Mouse (Mus musculus) embryonic facial prominence, embryonic 12.5 days (tissue): ENCODE measurements at regions not wholly inside any gene's neighbourhood (a gene's known extent, or its start where the extent isn't known, plus 50 kb on each side); places are given as distances from the start of the nearest gene placed in this dataset.

Experiments
- ATAC-seq: fragments of 200-750 bp; cut with Nextera tagmentation; 2 replicates; pipeline ENCODE4 v1.8.0; 2017; ENCODE audit not compliant: insufficient number of reproducible peaks, insufficient read depth, low FRiP score, low TSS enrichment
- H3K27ac ChIP-seq: fragments of 300-500 bp; sonication (generic); 2 replicates; pipeline ENCODE4 v1.5.1; 2016; ENCODE audit warnings: mild to moderate bottlenecking
- H3K27me3 ChIP-seq: fragments of 300-500 bp; sonication (generic); 2 replicates; pipeline ENCODE4 v1.6.1; 2016; ENCODE audit warnings: mild to moderate bottlenecking, moderate library complexity
- H3K36me3 ChIP-seq: fragments of 300-500 bp; sonication (generic); 2 replicates; pipeline ENCODE4 v1.6.1; 2016; ENCODE audit warnings: mild to moderate bottlenecking
- H3K4me1 ChIP-seq: fragments of 300-500 bp; sonication (generic); 2 replicates; pipeline ENCODE4 v1.6.1; 2016
- H3K4me2 ChIP-seq: fragments of 300-500 bp; sonication (generic); replicated peaks from 2 replicates; pipeline ENCODE4 v1.6.1; 2016; ENCODE audit warnings: mild to moderate bottlenecking, moderate library complexity
- H3K4me3 ChIP-seq: fragments of 300-500 bp; sonication (generic); 2 replicates; pipeline ENCODE4 v1.5.1; 2016; ENCODE audit warnings: mild to moderate bottlenecking
- H3K9ac ChIP-seq: fragments of 300-500 bp; sonication (generic); 2 replicates; pipeline ENCODE4 v1.6.1; 2016; ENCODE audit warnings: mild to moderate bottlenecking, moderate library complexity
- H3K9me3 ChIP-seq: fragments of 300-500 bp; sonication (generic); 2 replicates; pipeline ENCODE4 v1.6.1; 2016; ENCODE audit warnings: mild to moderate bottlenecking, moderate library complexity
- WGBS: fragments of 180-500 bp; shearing (Covaris S2); methylation state at CpG from one replicate; pipeline ENCODE4 v1.1.7; 2016; 5-methylcytosine and 5-hydroxymethylcytosine counted together

- Histone ChIP-seq H3K4me3 (no peak overlapping the region), H3K4me1 (peaks cover 2% of the 10 kb centered on the region; the same call in 1 of the 2 replicates), H3K9me3 (no peaks in the 10 kb centered on the region), H3K27ac (no peak overlapping the region), H3K27me3 (no peaks in the 10 kb centered on the region), H3K9ac (no peak overlapping the region), H3K4me2 (no peak overlapping the region), H3K36me3 (no peaks in the 10 kb centered on the region)
- ATAC-seq = no peak
- WGBS = 47% methylated on average over 3 of the region's 3 CpGs
Observed at GRCm38 (mm10) chr9:87965103-87965780, 234.2 kb upstream of the Tbx18 start.

- Histone ChIP-seq H3K4me2 (no peak overlapping the region), H3K4me1 (peaks cover 2% of the 10 kb centered on the region; the same call in 1 of the 2 replicates), H3K4me3 (no peak overlapping the region), H3K27me3 (no peaks in the 10 kb centered on the region), H3K36me3 (no peaks in the 10 kb centered on the region), H3K27ac (no peak overlapping the region), H3K9me3 (no peaks in the 10 kb centered on the region), H3K9ac (no peak overlapping the region)
- WGBS = 65% methylated on average over 5 of the region's 5 CpGs
- ATAC-seq = no peak
Observed at GRCm38 (mm10) chr9:87968190-87969082, 237.4 kb upstream of the Tbx18 start.

- no peaks in the 10 kb centered on the region for H3K9me3 ChIP-seq
- H3K4me2 ChIP-seq = no peak overlapping the region
- no peak overlapping the region for H3K4me3 ChIP-seq
- no peak overlapping the region for H3K27ac ChIP-seq
- 0 out of 2 replicates have a peak, but pooled peaks cover under 1% of the 10 kb centered on the region for H3K27me3 ChIP-seq
- no peaks in the 10 kb centered on the region for H3K4me1 ChIP-seq
- H3K9ac ChIP-seq = no peak overlapping the region
- no peaks in the 10 kb centered on the region for H3K36me3 ChIP-seq
- no peak for ATAC-seq
Observed at GRCm38 (mm10) chr9:87970586-87970985, 239.5 kb upstream of the Tbx18 start.

GRCm38 (mm10) chr9:87971791-87972190 is 240.7 kb upstream of the Tbx18 start:
- H3K4me1 ChIP-seq = no peaks in the 10 kb centered on the region
- no peak for ATAC-seq

GRCm38 (mm10) chr9:87973531-87973930 is 242.5 kb upstream of the Tbx18 start:
- H3K4me2 ChIP-seq = no peak overlapping the region
- no peak overlapping the region for H3K9ac ChIP-seq
- no peak for ATAC-seq
- no peaks in the 10 kb centered on the region for H3K36me3 ChIP-seq
- no peak overlapping the region for H3K4me3 ChIP-seq
- WGBS = 37% methylated on average over 6 of the region's 6 CpGs
- H3K4me1 ChIP-seq = no peaks in the 10 kb centered on the region
- H3K9me3 ChIP-seq = no peaks in the 10 kb centered on the region
- H3K27ac ChIP-seq = no peak overlapping the region
- H3K27me3 ChIP-seq = 0 out of 2 replicates have a peak, but pooled peaks cover 3% of the 10 kb centered on the region

More at GRCm38 (mm10) chr9:87971791-87972190, 240.7 kb upstream of the Tbx18 start:
- no peaks in the 10 kb centered on the region for H3K9me3 ChIP-seq
- no peaks in the 10 kb centered on the region for H3K36me3 ChIP-seq
- H3K4me3 ChIP-seq = no peak overlapping the region
- H3K27me3 ChIP-seq = 0 out of 2 replicates have a peak, but pooled peaks cover 3% of the 10 kb centered on the region
- H3K4me2 ChIP-seq = no peak overlapping the region
- WGBS = 90% methylated on average over 3 of the region's 3 CpGs
- H3K9ac ChIP-seq = no peak overlapping the region
- no peak overlapping the region for H3K27ac ChIP-seq

- Histone ChIP-seq H3K27ac (no peak overlapping the region), H3K4me3 (no peak overlapping the region), H3K9ac (no peak overlapping the region), H3K27me3 (no peaks in the 10 kb centered on the region), H3K4me1 (no peaks in the 10 kb centered on the region), H3K4me2 (no peak overlapping the region), H3K36me3 (no peaks in the 10 kb centered on the region), H3K9me3 (no peaks in the 10 kb centered on the region)
- ATAC-seq = no peak
- WGBS = 24% methylated on average over 3 of the region's 3 CpGs
Observed at GRCm38 (mm10) chr9:87984910-87985309, 253.8 kb upstream of the Tbx18 start.

- Histone ChIP-seq H3K27ac (no peak overlapping the region), H3K4me3 (no peak overlapping the region), H3K36me3 (no peaks in the 10 kb centered on the region), H3K9ac (no peak overlapping the region), H3K4me2 (no peak overlapping the region), H3K27me3 (no peaks in the 10 kb centered on the region), H3K4me1 (no peaks in the 10 kb centered on the region), H3K9me3 (no peaks in the 10 kb centered on the region)
- WGBS = 18% methylated on average over 4 of the region's 4 CpGs
- ATAC-seq = no peak
Observed at GRCm38 (mm10) chr9:87985439-87985838, 254.4 kb upstream of the Tbx18 start.

- WGBS = 80% methylated on average over 8 of the region's 8 CpGs
- no peak overlapping the region for H3K4me3 ChIP-seq
- no peak for ATAC-seq
- no peak overlapping the region for H3K9ac ChIP-seq
- no peaks in the 10 kb centered on the region for H3K36me3 ChIP-seq
- no peaks in the 10 kb centered on the region for H3K4me1 ChIP-seq
- no peak overlapping the region for H3K27ac ChIP-seq
- H3K9me3 ChIP-seq = no peaks in the 10 kb centered on the region; the same call in 1 of the 2 replicates
- H3K4me2 ChIP-seq = no peak overlapping the region
- no peaks in the 10 kb centered on the region for H3K27me3 ChIP-seq
Observed at GRCm38 (mm10) chr9:88005945-88006700, 275.1 kb upstream of the Tbx18 start.

GRCm38 (mm10) chr9:88023752-88024151 is 292.7 kb upstream of the Tbx18 start:
- Histone ChIP-seq H3K27me3 (no peaks in the 10 kb centered on the region), H3K9ac (no peak overlapping the region), H3K4me1 (no peaks in the 10 kb centered on the region), H3K4me3 (no peak overlapping the region), H3K36me3 (no peaks in the 10 kb centered on the region), H3K27ac (no peak overlapping the region), H3K9me3 (no peaks in the 10 kb centered on the region), H3K4me2 (no peak overlapping the region)
- ATAC-seq = no peak
- 83% methylated on average over 3 of the region's 3 CpGs for WGBS

- Histone ChIP-seq H3K36me3 (no peaks in the 10 kb centered on the region), H3K4me1 (no peaks in the 10 kb centered on the region), H3K27me3 (no peaks in the 10 kb centered on the region), H3K4me2 (no peak overlapping the region), H3K9ac (no peak overlapping the region), H3K4me3 (no peak overlapping the region), H3K27ac (no peak overlapping the region), H3K9me3 (no peaks in the 10 kb centered on the region)
- ATAC-seq = no peak
- WGBS = 58% methylated on average over 2 of the region's 2 CpGs
Observed at GRCm38 (mm10) chr9:88025936-88026335, 294.9 kb upstream of the Tbx18 start.

- H3K9me3 ChIP-seq = no peaks in the 10 kb centered on the region
- H3K4me2 ChIP-seq = no peak overlapping the region
- H3K4me1 ChIP-seq = no peaks in the 10 kb centered on the region
- 80% methylated on average over 6 of the region's 6 CpGs for WGBS
- H3K4me3 ChIP-seq = no peak overlapping the region
- no peaks in the 10 kb centered on the region for H3K36me3 ChIP-seq
- no peak overlapping the region for H3K9ac ChIP-seq
- H3K27ac ChIP-seq = no peak overlapping the region
- no peak for ATAC-seq
- no peaks in the 10 kb centered on the region for H3K27me3 ChIP-seq
Observed at GRCm38 (mm10) chr9:88030509-88031148, 296.4 kb upstream of the Nt5e start.
